Mouse (Mus musculus): ENCODE measurements around the gene Gdnf. TPM values are rescaled to one million over a fixed set of nuclear protein-coding genes. Genes with fewer than 3 reads are reported as not detected.

Gene Gdnf
- polyA plus RNA-seq (2015; fragmentation: Nextera tagmentation; extraction: Ambion mirVana), result 0.05 and 0.22 TPM in 2 replicates

- Histone ChIP-seq H3K27me3 (peaks cover 84% of the 10 kb centered on the region), H3K9ac (peak within 1 kb of the TSS; percentile 36), H3K4me2 (peak within 1 kb of the TSS; percentile 99), H3K4me3 (peak within 1 kb of the TSS; percentile 49), H3K36me3 (no peaks in the 10 kb centered on the region), H3K27ac (replicated peaks) (no peak within 1 kb of the TSS), H3K4me1 (replicated peaks) (peaks cover 52% of the 10 kb centered on the region), H3K9me3 (no peaks in the 10 kb centered on the region)
- under 1% methylated on average over 73 of the region's 73 CpGs for WGBS
- ATAC-seq (ENCODE audit: low FRiP score, low read depth), result peak; percentile 65
Measured at GRCm38 (mm10) chr15:7810556-7811252, at the start of gene Gdnf. Gene Gdnf, plus strand, starts transcription at chr15:7810846.

- Histone ChIP-seq H3K9ac (no peak overlapping the region), H3K9me3 (no peaks in the 10 kb centered on the region), H3K4me2 (no peak overlapping the region), H3K4me1 (replicated peaks) (no peaks in the 10 kb centered on the region), H3K27me3 (no peaks in the 10 kb centered on the region), H3K27ac (replicated peaks) (no peak overlapping the region), H3K4me3 (no peak overlapping the region), H3K36me3 (no peaks in the 10 kb centered on the region)
- ATAC-seq (ENCODE audit: low FRiP score, low read depth), result no peak
- WGBS, result 88% methylated on average over 7 of the region's 7 CpGs
Measured at GRCm38 (mm10) chr15:7767166-7767565, 43.5 kb upstream of the Gdnf start.

GRCm38 (mm10) chr15:7772983-7773382 lies 37.7 kb upstream of the Gdnf start:
- Histone ChIP-seq H3K4me1 (replicated peaks) (no peaks in the 10 kb centered on the region), H3K4me3 (no peak overlapping the region), H3K27me3 (no peaks in the 10 kb centered on the region), H3K4me2 (no peak overlapping the region), H3K27ac (replicated peaks) (no peak overlapping the region), H3K36me3 (no peaks in the 10 kb centered on the region), H3K9ac (no peak overlapping the region), H3K9me3 (no peaks in the 10 kb centered on the region)
- 89% methylated on average over 8 of the region's 8 CpGs for WGBS
- no peak for ATAC-seq (ENCODE audit: low FRiP score, low read depth)

DNA sequence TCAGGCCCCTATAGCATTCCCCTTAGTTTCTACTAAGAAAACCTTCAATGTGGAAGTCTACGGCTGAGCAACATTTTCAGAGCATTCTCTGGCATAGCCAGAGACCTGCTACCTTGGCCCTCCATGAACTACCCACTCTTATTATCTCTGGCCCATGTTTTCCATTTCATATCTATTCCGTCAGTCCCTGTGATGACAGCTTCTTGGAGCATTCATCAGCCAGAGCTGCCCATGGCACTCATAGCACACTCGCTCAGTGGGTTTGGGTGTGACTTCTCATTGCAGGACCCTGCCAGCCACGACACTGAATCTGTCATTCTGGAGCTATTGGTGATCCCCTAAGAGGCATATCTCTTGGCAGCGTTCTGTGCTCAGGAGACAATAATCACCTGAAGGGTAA lies 29.1 kb upstream of the Gdnf start:
- H3K27ac ChIP-seq (replicated peaks), result no peak overlapping the region
- H3K4me1 ChIP-seq (replicated peaks), result no peaks in the 10 kb centered on the region
- 93% methylated on average over 5 of the region's 5 CpGs for WGBS
- no peak overlapping the region for H3K4me2 ChIP-seq
- no peaks in the 10 kb centered on the region for H3K36me3 ChIP-seq
- H3K9me3 ChIP-seq, result 0 out of 2 replicates have a peak, but pooled peaks cover 8% of the 10 kb centered on the region
- H3K4me3 ChIP-seq, result no peak overlapping the region
- ATAC-seq (ENCODE audit: low FRiP score, low read depth), result no peak
- H3K9ac ChIP-seq, result no peak overlapping the region
- no peaks in the 10 kb centered on the region for H3K27me3 ChIP-seq

- WGBS, result under 1% methylated on average over 32 of the region's 32 CpGs
- peaks cover 44% of the 10 kb centered on the region for H3K4me1 ChIP-seq (replicated peaks)
- H3K36me3 ChIP-seq, result no peaks in the 10 kb centered on the region
- peak overlapping the region; percentile 49 for H3K4me3 ChIP-seq
- H3K27ac ChIP-seq (replicated peaks), result no peak overlapping the region
- H3K27me3 ChIP-seq, result peaks cover 79% of the 10 kb centered on the region
- no peaks in the 10 kb centered on the region for H3K9me3 ChIP-seq
- peak overlapping the region; percentile 36; the same call in 1 of the 2 replicates for H3K9ac ChIP-seq
- ATAC-seq (ENCODE audit: low FRiP score, low read depth), result no peak
- H3K4me2 ChIP-seq, result peak overlapping the region; percentile 99
Measured at GRCm38 (mm10) chr15:7809841-7810391, 730 bp upstream of the Gdnf start.

- Histone ChIP-seq H3K4me1 (replicated peaks) (peaks cover 53% of the 10 kb centered on the region), H3K27me3 (peaks cover 90% of the 10 kb centered on the region), H3K4me3 (peak overlapping the region; percentile 49), H3K27ac (replicated peaks) (no peak overlapping the region), H3K4me2 (peak overlapping the region; percentile 99), H3K9ac (no peak overlapping the region; the same call in 1 of the 2 replicates), H3K9me3 (no peaks in the 10 kb centered on the region), H3K36me3 (no peaks in the 10 kb centered on the region)
- WGBS, result 4% methylated on average over 11 of the region's 11 CpGs
- ATAC-seq (ENCODE audit: low FRiP score, low read depth), result no peak
Measured at GRCm38 (mm10) chr15:7811253-7811625, 593 bp downstream of the Gdnf start.

DNA sequence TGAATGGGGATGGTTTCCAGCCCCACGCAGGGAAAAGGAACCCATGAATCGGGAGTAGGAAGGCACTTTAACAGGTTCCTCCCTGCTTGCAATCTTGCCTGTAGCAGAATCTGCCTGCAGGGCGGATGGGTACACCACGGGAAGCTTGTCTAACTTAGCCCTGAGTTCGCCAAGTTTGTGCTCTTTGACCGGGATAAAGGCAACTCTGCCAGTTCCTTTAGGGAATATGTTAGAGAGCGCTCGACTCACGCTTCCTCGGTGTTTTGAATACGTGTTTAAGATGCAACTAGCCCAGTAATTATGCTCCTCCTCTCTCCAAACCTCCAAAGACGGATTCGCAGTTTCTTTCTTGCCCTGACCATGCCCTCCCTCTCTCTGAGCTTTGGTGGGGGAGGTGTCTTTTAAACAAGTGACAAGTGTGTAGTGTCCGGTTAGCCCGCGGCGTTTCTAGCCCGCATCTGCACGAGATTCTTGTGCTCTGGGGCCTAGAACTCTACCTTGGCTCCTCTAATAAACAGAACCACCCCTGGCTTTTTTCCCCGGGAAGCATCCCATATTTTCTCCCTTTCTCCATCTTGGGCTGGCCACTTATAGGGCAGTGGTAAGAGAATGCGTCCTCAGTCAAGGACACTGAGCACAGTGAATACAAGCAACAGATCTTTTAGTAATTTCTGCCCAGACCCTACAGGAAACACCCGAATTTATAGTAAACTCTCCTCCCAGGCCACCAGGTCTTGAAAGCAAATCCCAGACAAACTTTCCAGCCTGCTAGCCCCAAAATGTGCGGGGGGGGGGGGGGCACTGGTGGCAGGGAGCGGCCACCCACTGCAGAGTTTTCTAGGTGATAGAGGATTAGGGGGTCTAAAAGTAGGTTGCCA lies 1.4 kb downstream of the Gdnf start:
- WGBS, result 5% methylated on average over 24 of the region's 24 CpGs
- Histone ChIP-seq H3K27me3 (peaks cover 93% of the 10 kb centered on the region), H3K27ac (replicated peaks) (no peak overlapping the region), H3K9me3 (no peaks in the 10 kb centered on the region), H3K36me3 (no peaks in the 10 kb centered on the region), H3K4me3 (peak overlapping the region; percentile 49), H3K9ac (no peak overlapping the region), H3K4me2 (peak overlapping the region; percentile 99), H3K4me1 (replicated peaks) (peaks cover 53% of the 10 kb centered on the region)
- no peak for ATAC-seq (ENCODE audit: low FRiP score, low read depth)

DNA sequence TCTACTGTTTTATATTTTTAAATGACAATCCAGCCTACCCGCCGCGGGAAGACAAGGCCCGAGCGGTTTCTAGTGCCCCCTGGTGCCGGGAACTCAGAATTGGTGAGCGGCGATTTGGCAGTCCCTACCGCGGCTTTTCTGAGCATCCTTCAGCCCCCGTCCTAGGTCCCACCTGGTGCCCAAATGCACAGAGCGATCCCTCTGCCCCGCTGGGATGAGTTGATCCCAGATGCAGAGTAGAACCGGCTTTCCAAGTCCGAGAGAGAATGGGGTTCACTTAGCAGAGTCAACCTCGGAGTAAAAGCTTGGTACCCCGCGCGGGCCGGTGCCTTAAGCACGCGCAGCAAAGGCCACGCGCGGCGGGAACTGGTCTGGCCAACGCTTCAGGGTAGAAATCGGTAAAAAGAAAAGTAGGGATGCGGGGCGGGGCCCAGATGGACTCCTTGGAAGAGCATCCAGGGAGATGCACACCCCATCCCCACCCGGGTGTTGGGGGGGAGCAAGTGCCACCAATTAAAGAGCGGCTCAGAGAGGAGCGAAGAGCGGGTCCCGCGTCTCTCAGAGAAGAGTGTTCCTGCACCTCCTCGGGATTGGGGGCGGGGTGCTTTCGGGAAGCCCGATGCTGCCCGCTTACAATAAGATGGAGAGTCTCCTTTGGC lies 2.4 kb downstream of the Gdnf start:
- ATAC-seq (ENCODE audit: low FRiP score, low read depth), result peak; percentile 64
- 1% methylated on average over 41 of the region's 41 CpGs for WGBS
- H3K36me3 ChIP-seq, result no peaks in the 10 kb centered on the region
- peak overlapping the region; percentile 49 for H3K4me3 ChIP-seq
- no peaks in the 10 kb centered on the region for H3K9me3 ChIP-seq
- no peak overlapping the region for H3K27ac ChIP-seq (replicated peaks)
- H3K27me3 ChIP-seq, result peaks cover 94% of the 10 kb centered on the region
- H3K4me1 ChIP-seq (replicated peaks), result peaks cover 53% of the 10 kb centered on the region
- peak overlapping the region; percentile 44; the same call in 1 of the 2 replicates for H3K9ac ChIP-seq
- peak overlapping the region; percentile 98 for H3K4me2 ChIP-seq

DNA sequence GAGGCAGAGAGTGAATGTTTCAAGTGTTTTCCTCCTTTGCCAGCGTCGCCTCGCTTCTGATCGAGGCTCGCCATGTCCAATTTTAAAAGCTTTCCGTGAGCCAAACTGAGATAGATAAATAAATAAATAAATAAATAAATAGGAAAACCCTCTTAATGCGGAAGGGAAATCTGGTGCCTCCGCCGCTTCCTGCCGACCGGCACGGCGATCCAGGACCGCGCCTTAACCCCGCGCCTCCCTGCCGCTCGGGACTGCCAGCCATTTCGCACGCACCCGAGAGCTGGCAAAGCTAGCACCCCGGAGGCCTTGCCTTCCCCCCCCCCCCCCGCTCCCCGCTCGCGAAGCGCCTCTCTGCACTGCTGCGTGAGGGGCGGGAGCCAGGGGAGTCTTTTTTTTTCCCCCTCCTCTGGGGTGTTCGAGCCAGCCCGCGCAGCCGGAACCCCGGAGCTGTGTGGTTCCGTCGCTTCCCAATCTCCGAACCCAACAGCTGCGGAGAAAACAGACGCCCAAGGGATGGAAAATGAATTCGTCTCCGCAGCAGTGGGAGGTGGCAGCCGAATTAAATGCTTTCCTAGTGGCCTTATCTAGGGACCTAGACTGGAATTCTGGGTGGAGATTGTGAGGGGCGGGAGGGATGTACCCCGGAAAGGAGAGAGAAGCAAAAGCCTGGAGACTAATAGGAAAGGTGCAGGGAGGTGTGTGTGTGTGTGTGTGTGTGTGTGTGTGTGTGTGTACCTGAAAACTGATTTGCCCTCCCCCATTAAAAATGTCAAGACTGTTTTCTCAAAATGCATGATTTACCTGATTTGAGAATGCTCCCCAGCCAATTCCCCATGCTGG lies 3.1 kb downstream of the Gdnf start:
- WGBS, result under 1% methylated on average over 43 of the region's 45 CpGs
- Histone ChIP-seq H3K27ac (replicated peaks) (no peak overlapping the region), H3K4me1 (replicated peaks) (peaks cover 53% of the 10 kb centered on the region), H3K9ac (peak overlapping the region; percentile 44), H3K27me3 (peaks cover 94% of the 10 kb centered on the region), H3K9me3 (no peaks in the 10 kb centered on the region), H3K4me3 (peak overlapping the region; percentile 49), H3K36me3 (no peaks in the 10 kb centered on the region), H3K4me2 (peak overlapping the region; percentile 98)
- ATAC-seq (ENCODE audit: low FRiP score, low read depth), result 0 out of 2 replicates have a peak, but pooled peaks have one; percentile 31

- WGBS, result 9% methylated on average over 7 of the region's 7 CpGs
- no peak overlapping the region for H3K9ac ChIP-seq
- no peak overlapping the region for H3K27ac ChIP-seq (replicated peaks)
- peak overlapping the region; percentile 98 for H3K4me2 ChIP-seq
- peaks cover 92% of the 10 kb centered on the region for H3K27me3 ChIP-seq
- H3K4me3 ChIP-seq, result peak overlapping the region; percentile 49; the same call in 1 of the 2 replicates
- H3K9me3 ChIP-seq, result no peaks in the 10 kb centered on the region
- H3K36me3 ChIP-seq, result no peaks in the 10 kb centered on the region
- ATAC-seq (ENCODE audit: low FRiP score, low read depth), result no peak
- peaks cover 53% of the 10 kb centered on the region for H3K4me1 ChIP-seq (replicated peaks)
Measured at GRCm38 (mm10) chr15:7814371-7814680, 3.7 kb downstream of the Gdnf start.

GRCm38 (mm10) chr15:7814917-7815316 lies 4.3 kb downstream of the Gdnf start:
- 2% methylated on average over 13 of the region's 13 CpGs for whole genome bisulfite sequencing
- Histone ChIP-seq H3K9me3 (no peaks in the 10 kb centered on the region), H3K4me3 (peak overlapping the region; percentile 34), H3K27me3 (peaks cover 90% of the 10 kb centered on the region), H3K9ac (no peak overlapping the region), H3K4me2 (peak overlapping the region; percentile 66), H3K4me1 (replicated peaks) (peaks cover 48% of the 10 kb centered on the region), H3K27ac (replicated peaks) (no peak overlapping the region), H3K36me3 (no peaks in the 10 kb centered on the region)
- ATAC-seq (ENCODE audit: low FRiP score, low read depth), result no peak
